Mouse (Mus musculus) fat pad, adult 2 months (tissue): ENCODE measurements around the gene Fam178b.

Experiments used
- DNase-seq: peaks from one replicate; pipeline ENCODE4 v3.0.0-alpha.2; 2011; ENCODE audit warnings: low read depth, low spot score; ENCODE audit errors: extremely low read depth

The Fam178b gene

DNA sequence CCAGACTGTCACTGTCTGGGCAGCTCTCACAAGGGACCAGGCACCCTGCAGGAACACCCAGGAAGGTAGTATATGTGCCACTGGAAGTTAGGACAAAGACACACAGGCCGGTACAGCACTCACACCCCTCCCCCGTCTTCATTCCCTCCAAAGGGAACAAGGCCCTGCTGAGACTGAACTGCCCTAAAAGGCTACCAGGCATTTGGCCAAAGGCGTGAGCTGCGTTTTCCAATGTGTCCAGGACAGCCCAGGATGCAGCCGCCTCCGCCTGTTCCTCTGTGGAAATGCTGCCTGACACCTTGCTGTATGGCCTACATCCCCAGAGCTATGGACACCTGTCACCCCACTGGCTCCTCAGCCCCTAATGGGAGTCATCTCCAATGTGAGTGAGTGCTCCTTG is 93.5 kb downstream of the Fam178b start:
- no peak for DNase-seq

- no peak for DNase-seq
Measured at GRCm38 (mm10) chr1:36588476-36589450, 94.2 kb downstream of the Fam178b start.

GRCm38 (mm10) chr1:36587860-36588259 is 95.1 kb downstream of the Fam178b start:
- no peak for DNase-seq

DNA sequence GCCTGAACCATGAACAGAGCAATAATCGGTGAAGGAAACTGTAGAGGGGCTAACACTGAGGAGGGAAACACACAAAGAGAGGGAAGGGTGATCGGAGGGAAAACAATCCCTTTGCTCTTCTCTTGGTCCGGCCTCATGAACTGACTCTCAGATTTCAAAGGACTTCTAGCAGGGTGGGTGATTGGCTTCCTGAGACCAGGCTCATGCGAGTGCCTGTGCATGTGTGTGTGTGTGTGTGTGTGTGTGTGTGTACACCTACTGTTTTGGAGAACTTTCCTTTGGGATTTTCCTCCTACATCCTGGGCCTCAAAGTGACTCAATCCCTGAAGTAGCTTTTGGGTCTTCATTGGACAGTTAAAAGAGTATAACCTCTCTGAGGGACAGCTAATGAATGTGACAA is 96.7 kb downstream of the Fam178b start:
- DNase-seq = no peak

DNA sequence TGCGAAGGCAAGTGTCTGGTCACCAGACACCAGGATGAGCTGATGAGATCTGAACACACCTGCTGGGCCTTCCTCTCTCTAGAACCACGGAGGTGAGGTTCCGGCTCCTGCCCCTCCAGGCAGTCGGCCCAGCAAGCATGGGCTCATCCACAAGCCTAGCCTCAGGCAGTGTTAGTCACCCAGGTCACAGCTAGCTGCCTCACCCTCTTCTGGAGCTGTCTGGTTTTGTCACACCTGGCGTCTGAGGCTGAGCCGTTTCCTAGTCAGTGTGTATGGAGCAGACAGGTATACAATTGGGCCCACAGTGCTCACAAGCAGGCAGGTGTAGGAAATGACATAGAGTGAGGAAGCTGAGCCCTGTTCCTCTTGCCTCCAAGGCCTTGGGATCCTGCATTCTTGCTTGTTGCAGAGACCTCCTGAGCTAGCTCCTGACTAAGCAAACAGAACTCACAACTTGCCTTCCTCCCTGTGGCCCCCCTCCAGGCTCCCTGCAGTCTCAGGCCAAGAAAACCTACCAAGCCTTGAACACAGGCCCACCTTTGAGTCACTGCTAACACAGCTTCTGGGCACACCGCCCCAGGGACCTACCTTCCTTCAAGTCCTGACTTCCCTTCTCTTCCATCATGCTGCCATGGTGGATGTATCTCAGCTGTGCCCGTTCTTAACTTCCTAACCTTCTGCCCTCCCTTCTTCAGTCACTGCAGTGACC is 99.4 kb downstream of the Fam178b start:
- DNase-seq = no peak

DNA sequence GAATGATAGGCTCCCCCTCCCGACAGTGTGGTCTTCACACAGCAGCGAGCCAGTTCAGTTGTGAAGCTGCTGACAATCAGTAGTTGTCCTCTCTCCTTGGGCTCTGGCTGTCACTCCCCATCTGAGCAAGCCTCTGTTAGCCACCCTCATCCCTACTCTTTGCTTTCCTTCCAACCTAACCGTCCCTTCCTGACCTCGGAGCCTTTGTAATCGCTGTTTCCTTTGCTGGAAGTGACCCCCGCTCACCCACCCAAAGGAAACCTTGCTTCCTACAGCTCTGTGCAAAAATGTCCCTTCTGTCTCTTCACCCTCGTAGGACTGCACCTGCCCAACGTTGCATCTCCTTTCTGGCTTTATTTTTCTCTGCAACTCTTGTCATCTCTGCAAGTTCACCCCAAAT is 100.8 kb downstream of the Fam178b start:
- no peak for DNase-seq

DNA sequence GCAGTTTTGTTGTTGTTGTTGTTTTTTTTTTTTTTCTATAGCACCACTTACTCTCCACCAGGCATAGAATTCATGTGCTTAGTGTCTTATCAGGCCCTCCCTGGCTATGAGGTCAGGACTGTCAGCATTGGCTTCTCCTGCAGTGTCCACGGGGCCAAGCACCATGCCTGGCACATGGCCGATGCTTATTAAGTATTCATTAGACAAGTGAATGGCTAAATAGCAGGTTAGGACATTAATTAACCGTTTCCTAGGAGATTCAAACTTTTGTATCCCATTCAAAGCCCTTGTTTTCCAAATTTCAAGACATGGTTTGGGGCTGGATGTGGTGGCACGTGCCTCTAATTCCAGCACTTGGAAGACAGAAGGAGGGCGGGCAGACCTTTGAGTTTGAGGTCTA is 101.7 kb downstream of the Fam178b start:
- DNase-seq = no peak

DNA sequence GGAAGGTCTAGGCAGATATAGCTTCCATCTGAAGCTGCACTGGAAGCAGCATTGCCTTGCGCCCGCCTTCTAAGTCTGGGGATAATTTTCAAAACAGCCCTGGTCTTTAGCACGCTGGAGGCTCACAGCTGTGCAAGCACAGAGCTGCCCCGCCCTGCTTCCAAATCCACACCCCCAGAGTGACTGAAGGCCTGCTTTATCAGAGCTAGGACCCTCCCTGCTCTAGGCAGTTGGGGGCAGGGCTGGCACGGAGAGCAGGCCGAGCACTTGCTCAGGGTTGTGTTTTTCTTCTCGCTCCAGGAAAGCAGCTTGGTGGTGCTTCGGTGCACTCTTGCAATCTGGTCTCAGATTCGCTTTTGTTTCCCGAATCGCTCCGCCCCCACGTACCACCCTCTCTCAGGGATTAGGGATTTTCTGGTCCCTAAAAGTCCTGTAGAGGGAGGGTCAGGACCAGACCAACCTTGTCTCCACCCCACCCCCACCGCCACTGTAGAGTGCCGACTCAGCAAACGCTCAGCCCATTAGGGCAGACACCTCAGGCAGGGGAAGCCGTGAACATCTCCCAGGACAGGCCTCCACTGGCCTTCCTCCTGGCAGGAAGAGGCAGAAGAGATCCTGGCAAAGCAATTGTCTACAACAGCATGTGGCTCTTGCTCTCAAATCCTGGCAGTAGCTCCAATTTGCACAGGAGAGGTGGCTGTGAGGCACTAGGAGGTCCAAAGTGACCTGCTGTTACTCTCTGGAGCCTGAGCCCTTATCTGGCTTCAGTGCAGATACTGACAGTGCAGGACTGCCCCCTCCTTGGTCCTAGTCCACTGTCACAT is 102.4 kb downstream of the Fam178b start:
- DNase-seq = no peak

DNA sequence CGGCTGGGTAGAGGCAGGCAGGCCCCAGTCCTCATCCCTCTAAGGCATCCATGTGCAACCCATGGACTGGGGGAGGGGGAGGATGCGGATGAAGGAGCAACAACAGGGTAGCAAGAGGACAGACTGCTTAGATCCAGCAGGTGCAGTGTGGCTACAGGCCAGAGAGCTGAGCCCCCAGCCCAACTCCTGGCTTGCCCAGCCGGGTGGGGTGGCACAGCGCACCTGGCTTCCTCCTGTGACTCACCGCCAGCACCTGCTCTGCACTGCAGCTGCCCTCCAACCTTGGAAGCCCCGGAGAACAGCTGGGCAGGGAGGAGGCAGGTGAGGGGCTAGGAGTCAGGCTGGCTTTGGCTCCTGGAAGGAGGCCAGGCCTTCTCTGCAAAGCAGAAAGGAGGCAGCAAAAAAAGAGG is 103.0 kb downstream of the Fam178b start:
- DNase-seq = no peak

GRCm38 (mm10) chr1:36576991-36577675 is 105.8 kb downstream of the Fam178b start:
- DNase-seq = no peak

- no peak for DNase-seq
Measured at GRCm38 (mm10) chr1:36575347-36575746, 107.6 kb downstream of the Fam178b start.

GRCm38 (mm10) chr1:36574196-36574955 is 108.6 kb downstream of the Fam178b start:
- peak; percentile 83 for DNase-seq

DNA sequence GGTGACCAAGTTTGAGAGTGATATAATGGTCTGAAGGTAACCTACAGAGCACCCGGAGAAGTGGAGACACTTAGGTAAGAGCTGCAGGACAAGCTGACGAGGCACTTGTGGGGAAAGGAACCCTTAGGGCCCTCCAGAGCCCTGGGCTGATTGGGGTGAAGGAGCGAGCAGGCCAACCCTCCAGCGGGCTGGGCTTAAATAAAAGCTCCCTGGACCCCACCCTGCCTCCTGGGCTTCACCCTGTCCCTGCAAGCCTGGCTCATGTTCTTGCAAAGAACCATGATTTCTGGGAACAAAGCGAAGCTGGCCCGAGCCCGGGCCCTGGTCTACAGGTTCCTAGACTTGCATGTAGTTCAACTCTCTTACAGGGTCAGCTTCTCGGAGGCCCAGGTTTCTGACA is 109.5 kb downstream of the Fam178b start:
- no peak for DNase-seq

DNA sequence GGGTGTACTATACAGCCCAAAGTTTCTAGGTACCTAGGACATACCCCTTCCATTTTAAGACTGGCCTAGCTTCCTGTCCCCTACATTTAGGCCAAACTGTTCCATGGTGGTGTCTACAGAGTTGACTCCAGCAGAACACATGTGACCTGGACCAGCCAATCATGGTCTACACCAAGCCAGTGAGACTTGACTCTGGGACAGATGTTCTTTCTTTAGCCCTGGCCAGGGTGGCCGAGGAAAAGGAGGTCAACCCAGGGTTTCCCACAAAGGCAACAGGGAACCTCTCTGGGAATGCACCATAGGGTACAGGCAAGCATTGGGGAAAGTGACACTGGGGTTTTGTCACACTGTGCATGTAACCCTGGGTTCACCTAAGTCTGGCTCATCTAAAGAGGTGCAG is 110.3 kb downstream of the Fam178b start:
- DNase-seq = no peak

DNA sequence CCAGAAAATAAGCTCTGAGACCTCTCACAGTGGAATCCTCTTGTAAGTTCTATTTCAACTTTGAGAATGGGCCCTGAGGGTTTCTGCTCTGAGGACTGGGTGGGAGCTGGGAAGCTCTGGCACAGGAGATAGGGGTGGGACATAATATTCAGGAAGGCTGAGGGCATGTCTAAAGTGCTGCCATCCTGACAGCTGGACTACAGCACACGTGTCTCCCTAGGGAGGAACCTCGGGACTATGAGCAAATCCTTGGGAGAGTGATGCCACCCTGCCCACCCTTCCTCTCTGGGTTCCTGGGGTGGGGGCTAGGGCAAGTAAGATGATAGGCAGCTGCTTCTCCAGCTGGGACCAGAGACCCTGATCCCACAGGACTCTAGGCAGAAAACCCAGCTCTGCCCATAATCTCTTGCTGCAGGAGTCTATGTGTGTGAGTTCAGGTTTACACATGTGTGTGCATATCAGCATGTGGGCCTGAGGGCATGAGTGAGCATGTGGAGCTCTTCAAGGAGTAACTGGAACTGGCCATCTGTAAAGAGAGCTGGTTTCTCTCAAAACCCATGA is 110.8 kb downstream of the Fam178b start:
- DNase-seq = no peak

GRCm38 (mm10) chr1:36571627-36572026 is 111.4 kb downstream of the Fam178b start:
- DNase-seq = no peak

GRCm38 (mm10) chr1:36570320-36570719 is 112.7 kb downstream of the Fam178b start:
- no peak for DNase-seq

DNA sequence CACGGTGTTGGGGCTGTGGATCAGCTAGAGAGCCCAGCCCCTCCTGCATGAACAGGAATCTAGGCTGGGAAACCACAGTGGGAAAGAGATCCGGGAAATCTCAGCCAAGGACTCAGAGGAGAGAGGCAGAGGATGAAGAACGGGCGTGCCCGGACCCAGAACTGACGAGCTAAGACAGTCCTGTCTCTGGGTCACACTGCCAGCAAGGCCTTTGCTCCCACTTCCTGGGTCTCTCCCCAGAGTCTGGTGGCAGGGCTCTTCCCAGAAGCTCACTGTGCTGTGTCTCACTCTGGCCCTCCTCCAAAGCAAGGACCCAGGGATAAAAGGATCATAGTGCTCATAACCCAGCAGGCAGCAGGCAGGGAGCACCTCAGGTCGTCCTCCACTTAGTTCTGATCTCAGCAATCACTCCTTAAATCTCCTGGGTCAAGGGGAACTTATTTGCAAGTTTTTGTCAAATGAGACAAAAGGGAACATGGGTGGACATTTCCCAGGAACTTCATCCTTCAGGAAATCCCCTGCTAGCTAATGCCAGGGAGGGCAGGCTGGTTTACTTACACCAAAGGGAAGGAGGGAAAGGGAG is 113.2 kb downstream of the Fam178b start:
- no peak for DNase-seq

- DNase-seq = no peak
Measured at GRCm38 (mm10) chr1:36568776-36569175, 114.2 kb downstream of the Fam178b start.
